Comparison of ENCODE assay signal across 8 mouse cellular contexts in genomic region chr1:92833987-92834706, GRCm38 (mm10). TPM values are rescaled to one million over a fixed set of nuclear protein-coding genes. Genes with fewer than 3 reads are reported as not detected.
DNase-seq lines count a peak whose midpoint lies in the region; ATAC-seq and TF ChIP-seq lines count a peak whose summit lies in the region.
"Had no signal": no experiment of that assay in that cellular context is flagged by ENCODE, and none has a peak within 500 bp of the region (broad histone marks: within the 10 kb centered on the region; RNA-seq: fewer than 3 reads in every experiment).

No protein-coding gene starts in this region.

- TF ChIP-seq CTCF in small intestine, adult 2 months (IDR thresholded peaks at IDR 0.05; ENCODE audit: extremely low read depth, insufficient read length, insufficient replicate concordance, low read depth, low read length) = peak; percentile 90

- WGBS in midbrain, embryonic 12.5 days = 67% methylated on average over 7 of the region's 7 CpGs
- 63% methylated on average over 7 of the region's 7 CpGs for WGBS in small intestine, adult 2 months

- H3K4me3 ChIP-seq in midbrain, embryonic 12.5 days = peak overlapping the region; percentile 93; the same call in 1 of the 2 replicates
- H3K4me3 ChIP-seq in small intestine, adult 2 months (ENCODE audit: low read depth, low read length) = no peak overlapping the region
- H3K4me3 ChIP-seq: stomach, embryonic 15.5 days had no signal

- H3K9ac ChIP-seq in midbrain, embryonic 12.5 days (replicated peaks) = 0 out of 2 replicates have a peak overlapping the region, but pooled peaks have one; percentile 98
- H3K9ac ChIP-seq: stomach, embryonic 15.5 days had no signal

- ATAC-seq in midbrain, embryonic 12.5 days (ENCODE audit: low FRiP score, low read depth) = no peak

- H3K9me3 ChIP-seq in midbrain, embryonic 12.5 days = no peaks in the 10 kb centered on the region
- H3K9me3 ChIP-seq: stomach, embryonic 15.5 days had no signal

- peaks cover 62% of the 10 kb centered on the region for H3K4me1 ChIP-seq in midbrain, embryonic 12.5 days
- H3K4me1 ChIP-seq in small intestine, adult 2 months (ENCODE audit: control insufficient read depth, insufficient read depth, insufficient read length, low read length) = peaks cover 5% of the 10 kb centered on the region; the same call in 1 of the 2 replicates

- TF ChIP-seq POLR2A in small intestine, adult 2 months (IDR thresholded peaks at IDR 0.05; ENCODE audit: low read depth, low read length) = no peak

- H3K27me3 ChIP-seq in midbrain, embryonic 12.5 days = peaks cover 16% of the 10 kb centered on the region
- H3K27me3 ChIP-seq in small intestine, adult 2 months (ENCODE audit: control insufficient read depth, insufficient read depth, low read length) = peaks cover 21% of the 10 kb centered on the region

- H3K36me3 ChIP-seq in midbrain, embryonic 12.5 days = peaks cover 25% of the 10 kb centered on the region
- no peaks in the 10 kb centered on the region for H3K36me3 ChIP-seq in small intestine, adult 2 months (ENCODE audit: control insufficient read depth, insufficient read depth, low read length)
- H3K36me3 ChIP-seq: stomach, embryonic 15.5 days had no signal

- DNase-seq in adrenal gland, adult (ENCODE audit: inconsistent age in 2 of 2, low spot score in 1 of 2) = peak; percentile 82 to 94
- DNase-seq in cerebellum, postnatal 25 days = peak; percentile 90 to 95
- DNase-seq in gastrocnemius, adult 18-20 months (ENCODE audit: low spot score) = peak; percentile 88
- peak; percentile 73 for DNase-seq in hindlimb bud, embryonic 11.5 days (ENCODE audit: extremely low spot score, low read depth, low spot score)
- DNase-seq in left cerebral cortex, adult 8-10 months (ENCODE audit: low spot score in 2 of 2) = peak; percentile 70 to 84

- no peak overlapping the region for H3K27ac ChIP-seq in midbrain, embryonic 12.5 days (replicated peaks)
- H3K27ac ChIP-seq in small intestine, adult 2 months (ENCODE audit: insufficient read depth, low read depth, low read length) = no peak overlapping the region

- peak overlapping the region; percentile 84 for H3K4me2 ChIP-seq in midbrain, embryonic 12.5 days (replicated peaks)

RNA-seq across cellular contexts. Expression of gene Gpc1, which starts 2.7 kb away (rescaled TPM):
- total RNA-seq in gastrocnemius, adult 18-20 months (2021) = 100 to 1,000 TPM; 223 to 227 TPM
- 10 to 100 TPM; 78.8 to 86.2 (median 83.5) TPM for total RNA-seq in left cerebral cortex, adult 8-10 months (2022)
- polyA plus RNA-seq in midbrain, embryonic 12.5 days (2016; fragmentation: Nextera tagmentation; extraction: Ambion mirVana) = 82.4 and 89.5 TPM in 2 replicates
- polyA plus RNA-seq in small intestine, adult 2 months (2012; rRNA removed) = 6.8 and 8.4 TPM in 2 replicates
